Mouse (Mus musculus) T-cell, adult 2 months (primary cell): ENCODE measurements around the gene Spocd1.

Experiments
- DNase-seq: peaks from one replicate; pipeline ENCODE4 v3.0.0; 2022; ENCODE audit warnings: low spot score

Spocd1 gene

DNA sequence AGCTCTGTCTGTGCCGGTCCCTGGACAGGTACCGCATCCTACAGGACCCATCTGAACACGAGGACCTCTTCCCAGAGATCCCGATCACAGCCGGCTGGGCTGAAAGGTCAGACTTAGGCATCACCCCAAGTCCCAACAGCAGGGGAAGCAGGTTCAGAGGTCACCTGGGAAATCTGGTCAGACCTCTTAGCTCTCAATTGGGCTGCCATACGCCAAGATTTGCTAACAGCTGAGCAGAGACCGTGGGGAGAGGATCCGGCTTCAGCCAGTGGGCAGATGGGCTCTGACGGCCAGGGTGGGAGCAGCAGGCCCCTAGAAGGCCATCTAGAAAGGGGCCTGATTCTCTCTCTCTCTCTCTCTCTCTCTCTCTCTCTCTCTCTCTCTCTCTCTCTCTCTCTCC is 45.2 kb downstream of the Spocd1 start:
- DNase-seq, result no peak

DNA sequence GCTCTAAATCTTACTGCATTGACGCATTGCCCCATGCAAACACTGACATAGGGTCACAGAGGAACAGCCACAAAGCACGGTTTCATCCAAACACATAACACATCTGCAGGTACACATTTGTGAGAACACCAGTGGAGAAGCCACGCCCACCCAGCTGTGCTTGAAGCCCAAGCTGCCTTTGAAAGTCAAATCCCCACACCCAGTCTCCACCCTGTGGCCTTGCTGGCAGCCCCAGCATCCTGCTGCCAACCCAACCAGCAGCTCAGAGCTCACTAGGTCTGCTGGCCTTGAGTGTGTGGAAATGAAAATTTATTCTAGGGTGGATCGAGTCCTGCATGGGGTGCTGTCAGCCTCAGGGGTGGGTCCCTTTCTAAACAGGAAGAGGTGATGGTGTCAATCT is 48.2 kb downstream of the Spocd1 start:
- DNase-seq, result no peak

- DNase-seq, result no peak
Measured at GRCm38 (mm10) chr4:129978227-129978626, 49.2 kb downstream of the Spocd1 start.

DNA sequence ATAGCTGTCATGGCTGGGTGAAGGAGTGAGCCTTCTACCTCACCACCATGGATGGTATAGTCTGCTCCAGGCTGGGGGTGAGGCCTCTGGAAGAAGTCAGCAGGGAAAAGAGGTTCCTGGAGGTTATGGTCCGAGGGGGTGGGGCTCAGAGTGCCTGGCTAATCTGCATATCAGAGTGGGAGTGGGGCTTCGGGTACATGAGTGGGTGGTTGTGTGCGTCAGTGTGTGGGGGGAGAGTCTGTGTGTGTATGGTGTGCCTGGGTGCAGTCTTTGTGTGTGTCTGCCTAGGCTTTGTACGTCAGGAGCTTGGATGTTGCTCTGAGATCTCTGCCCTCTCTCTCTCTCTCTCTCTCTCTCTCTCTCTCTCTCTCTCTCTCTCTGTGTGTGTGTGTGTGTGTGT is 49.9 kb downstream of the Spocd1 start:
- DNase-seq, result no peak

DNA sequence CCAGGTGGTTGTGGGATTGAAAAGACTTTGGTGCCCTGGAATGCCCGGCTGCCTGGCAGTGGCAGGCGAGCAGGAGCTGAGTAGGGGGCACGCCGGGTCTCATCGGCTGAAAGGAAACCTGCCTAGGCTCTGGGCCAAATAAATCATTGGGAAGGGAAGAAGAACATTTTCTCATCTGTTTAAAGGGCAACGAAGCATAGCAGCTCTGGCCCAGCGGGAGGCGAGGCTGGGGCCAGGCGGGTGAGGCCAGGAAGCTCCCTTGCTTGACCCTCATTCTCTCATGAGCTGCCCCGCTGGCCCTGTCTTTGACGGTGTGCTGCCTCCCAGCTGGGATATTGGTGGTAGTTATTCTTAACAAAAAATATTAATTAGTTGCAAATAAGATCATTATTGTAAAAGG is 52.6 kb downstream of the Spocd1 start:
- no peak for DNase-seq

DNA sequence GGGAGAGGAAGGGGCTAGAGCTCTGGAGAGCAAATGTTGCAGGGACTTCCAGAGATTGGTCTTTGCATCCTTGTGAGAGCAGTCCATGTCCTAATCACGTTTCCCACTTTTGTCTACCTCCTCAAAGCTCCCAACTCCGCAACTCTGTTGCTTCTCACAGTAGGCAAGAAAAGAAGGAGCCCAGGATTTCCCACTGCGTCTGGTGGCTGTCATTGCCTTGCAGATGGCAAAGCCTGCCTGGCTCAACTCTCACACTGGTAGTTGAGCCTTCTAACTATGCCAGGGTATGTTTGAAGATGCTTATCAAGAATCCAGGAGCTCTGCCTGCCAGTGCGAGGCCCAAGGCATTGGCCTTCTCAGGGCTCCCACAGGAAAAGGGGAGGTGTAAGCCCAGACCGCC is 54.0 kb downstream of the Spocd1 start:
- DNase-seq, result no peak

- DNase-seq, result no peak
Measured at GRCm38 (mm10) chr4:129983764-129984420, 54.8 kb downstream of the Spocd1 start.

DNA sequence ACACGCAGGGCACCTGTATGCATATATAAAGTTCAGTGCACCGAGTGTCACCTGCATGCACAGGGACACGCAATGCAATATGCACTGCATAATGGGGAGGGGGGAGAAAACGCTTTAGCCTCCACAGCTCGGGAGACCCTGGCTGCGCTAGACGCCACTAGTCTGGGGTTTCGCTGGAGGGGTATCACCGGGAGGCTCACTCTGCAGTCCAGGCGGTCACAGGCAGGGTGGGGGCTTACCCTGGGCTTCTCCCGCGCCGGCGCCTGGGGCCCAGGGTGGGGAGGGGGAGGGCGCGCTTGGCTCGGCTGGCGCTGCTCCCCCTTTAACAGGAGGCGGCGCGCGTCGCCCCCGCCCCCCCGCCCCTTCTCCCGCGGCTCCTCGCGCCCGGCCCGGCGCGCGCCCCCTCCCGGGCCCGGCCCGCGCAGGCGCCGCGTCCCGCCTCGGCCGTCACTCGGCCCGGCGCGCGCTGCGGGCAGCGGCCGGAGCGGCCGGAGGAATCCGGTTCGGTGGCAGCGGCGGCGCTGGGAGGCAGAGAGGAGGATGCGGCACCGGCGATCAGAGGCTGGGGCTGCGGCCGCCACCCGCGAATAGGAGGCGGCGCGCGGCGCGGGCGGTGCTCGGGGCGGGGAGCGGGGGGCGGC is 55.5 kb downstream of the Spocd1 start, which contains the start of gene Adgrb2:
TSS of gene Adgrb2 (plus strand) at position 450 of the 641 bp plus-strand sequence.
- no peak for DNase-seq

DNA sequence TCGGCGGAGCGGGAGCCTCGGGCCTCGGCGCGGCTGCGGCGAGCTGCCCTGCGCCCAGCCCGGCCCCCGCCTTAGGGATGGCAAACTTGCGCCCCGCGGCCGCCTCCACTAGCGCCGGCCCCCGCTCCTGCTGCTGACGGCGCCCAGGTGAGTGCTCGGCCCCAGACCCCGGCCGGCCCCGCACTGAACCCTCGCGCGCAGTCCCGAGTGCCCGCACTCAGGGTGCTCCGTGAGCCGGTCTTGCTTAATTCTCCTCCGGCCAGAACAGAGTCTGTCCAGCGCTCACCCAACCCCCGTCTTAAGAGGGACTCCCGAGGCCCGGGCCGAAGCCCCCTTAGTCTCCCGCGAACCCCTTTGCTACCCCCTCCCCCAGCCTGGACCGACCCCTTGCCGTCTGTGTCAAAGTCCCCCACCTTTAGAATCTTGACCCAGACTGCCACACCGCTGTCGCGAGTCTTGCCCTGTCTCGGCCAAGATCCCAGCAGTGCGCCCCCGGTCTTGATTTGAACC is 56.2 kb downstream of the Spocd1 start:
- no peak for DNase-seq

DNA sequence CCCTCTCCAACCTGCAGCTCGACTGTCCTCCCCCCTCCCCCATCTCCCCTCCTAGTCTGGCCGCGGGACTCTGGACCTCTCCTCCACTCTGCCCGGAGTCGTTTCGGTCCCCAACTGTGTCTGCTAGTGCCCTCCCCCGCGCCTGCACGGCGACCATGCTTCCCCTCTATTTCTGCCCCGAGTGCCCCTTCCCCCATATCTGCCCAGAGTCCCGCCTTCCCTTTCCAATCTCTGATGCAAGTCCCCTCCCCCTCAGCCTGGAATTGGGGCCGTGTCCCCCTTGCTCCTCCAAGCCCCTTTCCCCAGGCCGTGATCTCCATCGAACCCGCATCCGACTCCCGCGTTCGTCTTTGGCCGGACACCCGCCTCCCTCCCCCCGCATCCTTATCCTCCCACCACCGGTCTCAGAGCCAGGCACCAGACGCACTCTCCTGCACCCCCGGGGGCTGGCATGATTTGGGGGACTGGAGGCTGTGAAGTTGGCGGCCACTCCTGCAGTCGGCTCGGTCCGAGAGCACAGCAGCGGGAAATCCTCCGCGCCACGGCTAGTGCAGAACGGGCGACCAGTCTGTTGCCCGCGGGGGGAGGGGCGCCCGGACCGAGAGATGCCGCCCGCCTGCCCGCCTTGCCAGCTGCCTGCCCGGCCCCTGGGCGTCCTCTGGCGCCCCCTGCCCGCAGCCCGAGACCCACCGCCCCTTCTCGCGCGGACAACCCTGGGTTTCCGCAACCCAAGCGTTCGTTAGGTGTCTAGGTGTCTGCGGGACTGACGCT is 56.8 kb downstream of the Spocd1 start:
- peak; percentile 20 for DNase-seq

DNA sequence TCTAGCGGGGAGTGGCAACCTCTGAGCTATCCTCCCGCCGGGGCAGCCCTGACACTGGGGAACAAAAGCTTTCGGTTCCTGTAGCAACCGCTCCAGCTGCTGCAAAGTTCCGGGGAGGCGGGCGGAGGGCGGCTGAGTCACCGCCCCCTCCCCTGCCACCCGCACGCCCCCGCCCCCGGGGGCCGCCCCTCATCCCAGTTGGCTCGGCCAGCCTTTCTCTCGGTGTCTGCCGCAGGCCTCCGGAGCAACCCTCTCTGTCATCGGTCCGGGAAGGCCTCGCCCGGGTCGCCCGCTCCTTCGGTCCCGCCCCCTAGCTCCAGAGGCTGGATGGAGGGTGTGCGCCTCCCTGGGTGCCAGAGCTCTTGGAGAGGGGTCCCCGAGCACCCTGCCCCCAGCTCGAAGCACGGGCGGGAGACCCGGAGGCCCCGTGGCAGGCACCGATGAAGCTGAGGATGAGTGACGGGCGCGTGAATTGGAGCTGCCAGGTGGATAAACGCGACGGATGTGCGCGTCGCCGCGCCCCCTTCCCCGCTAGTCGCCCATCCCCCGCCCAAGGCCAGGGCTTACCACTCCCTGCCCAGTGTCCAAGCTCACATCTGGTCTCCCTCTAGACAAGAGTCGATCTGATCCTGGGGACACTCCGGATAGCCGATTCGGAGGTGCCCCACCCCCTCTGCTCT is 58.9 kb downstream of the Spocd1 start:
- peak; percentile 37 for DNase-seq

DNA sequence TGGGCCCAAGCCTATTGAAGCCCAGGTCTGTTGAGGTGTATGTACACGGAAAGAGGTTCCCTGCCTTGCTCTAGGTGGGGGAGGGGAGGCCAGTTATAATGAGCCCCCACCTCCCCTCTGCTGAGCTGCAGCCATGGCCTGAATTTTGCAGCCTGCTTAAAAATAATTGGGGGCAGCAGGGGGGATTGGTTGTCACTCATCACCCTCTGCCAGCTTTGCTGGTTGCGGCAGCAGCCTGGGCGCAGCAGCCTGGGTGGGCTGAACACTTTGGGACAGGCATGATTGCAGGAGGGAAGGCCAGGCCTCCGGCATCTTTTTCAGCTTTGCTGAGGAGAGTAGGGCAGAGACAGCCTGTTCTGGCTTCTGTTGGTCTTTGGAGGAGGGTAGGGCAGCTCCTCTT is 60.9 kb downstream of the Spocd1 start:
- no peak for DNase-seq

GRCm38 (mm10) chr4:129992720-129993119 is 63.7 kb downstream of the Spocd1 start:
- no peak for DNase-seq

- DNase-seq, result no peak
Measured at GRCm38 (mm10) chr4:129993213-129993612, 64.2 kb downstream of the Spocd1 start.

DNA sequence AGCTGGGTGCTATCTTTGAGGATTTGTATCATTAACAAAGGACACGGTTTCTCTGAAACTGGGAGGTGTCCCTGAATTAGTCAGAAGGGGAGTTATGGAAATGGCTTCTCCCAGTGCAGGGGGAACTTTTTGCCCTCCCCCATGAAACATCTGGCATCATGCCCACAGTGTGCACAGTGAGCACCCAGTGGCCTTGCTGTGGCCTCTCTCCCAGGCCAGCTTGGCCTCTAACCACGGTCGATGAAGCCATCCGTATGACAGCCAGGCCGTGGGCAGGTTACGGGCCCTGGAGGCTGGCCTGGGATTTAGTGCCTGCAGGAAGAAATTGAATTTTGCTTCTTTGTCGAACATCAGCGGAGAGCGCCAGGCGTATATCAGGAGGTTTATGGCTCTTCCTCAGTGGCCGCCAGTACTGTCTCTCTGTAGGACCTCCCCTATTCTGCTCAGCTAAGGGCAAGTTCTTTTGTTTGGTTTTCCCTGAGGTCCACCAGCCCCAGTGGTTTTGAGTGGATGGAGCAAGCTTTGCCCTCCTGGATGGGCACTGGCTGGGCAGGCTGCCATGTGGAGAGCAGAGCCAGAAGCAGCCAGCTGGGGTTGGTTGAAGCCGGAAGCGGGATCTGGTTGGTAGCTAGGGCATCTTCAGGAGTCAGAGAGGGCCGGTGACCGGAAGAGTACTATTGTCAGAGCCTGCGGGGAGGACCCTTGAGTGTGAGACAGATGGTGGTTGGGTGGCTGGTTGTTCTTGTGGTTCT is 65.1 kb downstream of the Spocd1 start:
- no peak for DNase-seq

DNA sequence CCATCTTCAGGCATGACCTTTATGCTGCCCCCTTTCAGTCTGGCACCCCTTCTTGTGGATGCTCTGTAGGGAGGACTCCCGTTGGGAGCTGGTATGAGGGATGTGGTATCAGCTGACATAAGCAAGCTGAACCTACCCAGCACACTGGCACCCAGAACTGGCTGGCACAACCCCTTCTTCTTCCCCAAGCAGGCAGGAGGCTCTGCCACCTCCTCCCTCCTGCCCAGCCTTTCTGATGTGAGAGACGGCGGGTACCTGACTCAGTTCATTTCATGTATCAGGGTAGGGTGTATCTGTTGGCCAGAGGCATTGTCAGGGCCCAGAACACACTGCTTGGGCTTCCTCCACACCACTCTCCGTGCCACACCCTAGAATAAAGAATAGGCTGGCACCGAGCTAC is 65.7 kb downstream of the Spocd1 start:
- no peak for DNase-seq

- DNase-seq, result no peak
Measured at GRCm38 (mm10) chr4:129995255-129995654, 66.2 kb downstream of the Spocd1 start.

DNA sequence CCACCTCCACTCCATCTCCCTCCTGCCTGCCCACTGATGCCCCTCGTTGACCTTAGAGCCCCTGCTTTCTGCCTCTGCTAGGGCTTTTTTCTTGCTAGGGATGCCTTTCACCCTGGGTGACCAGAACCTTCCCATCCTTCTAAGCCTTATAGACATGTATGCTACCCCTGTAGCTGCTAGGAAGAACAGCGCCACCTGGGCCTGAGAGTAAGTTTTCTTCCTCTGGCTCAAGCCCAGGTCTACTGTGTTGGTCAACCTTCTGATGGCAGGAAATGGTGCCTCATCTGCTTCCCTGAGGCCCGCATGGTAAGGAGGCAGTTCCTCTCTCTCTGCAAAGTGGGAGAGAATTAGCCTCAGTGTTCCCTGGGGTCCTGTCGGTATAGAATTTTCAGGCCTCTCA is 67.0 kb downstream of the Spocd1 start:
- DNase-seq, result no peak

DNA sequence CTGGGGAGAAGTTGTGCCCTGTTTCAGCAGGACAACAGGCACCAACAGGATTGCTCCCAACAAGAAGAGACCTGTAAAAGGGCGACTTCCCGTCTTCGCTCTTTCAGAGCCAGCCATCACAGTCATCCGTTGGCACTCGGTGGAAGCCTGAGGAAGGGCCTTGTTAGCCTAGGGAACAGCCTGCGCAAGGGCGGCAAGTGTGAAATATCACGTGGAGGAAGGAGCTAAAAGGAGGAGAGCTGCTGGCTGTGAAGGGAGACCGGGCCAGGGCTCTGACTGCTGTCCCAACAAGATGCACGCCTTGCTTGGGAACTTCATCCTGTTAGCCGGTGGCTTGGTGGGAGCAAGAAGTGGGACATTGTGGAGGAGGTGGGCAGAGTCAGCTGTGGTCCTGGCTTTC is 69.1 kb downstream of the Spocd1 start:
- DNase-seq, result no peak

- no peak for DNase-seq
Measured at GRCm38 (mm10) chr4:130001710-130002109, 72.7 kb downstream of the Spocd1 start.

GRCm38 (mm10) chr4:130002157-130002556 is 73.1 kb downstream of the Spocd1 start:
- DNase-seq, result no peak

DNA sequence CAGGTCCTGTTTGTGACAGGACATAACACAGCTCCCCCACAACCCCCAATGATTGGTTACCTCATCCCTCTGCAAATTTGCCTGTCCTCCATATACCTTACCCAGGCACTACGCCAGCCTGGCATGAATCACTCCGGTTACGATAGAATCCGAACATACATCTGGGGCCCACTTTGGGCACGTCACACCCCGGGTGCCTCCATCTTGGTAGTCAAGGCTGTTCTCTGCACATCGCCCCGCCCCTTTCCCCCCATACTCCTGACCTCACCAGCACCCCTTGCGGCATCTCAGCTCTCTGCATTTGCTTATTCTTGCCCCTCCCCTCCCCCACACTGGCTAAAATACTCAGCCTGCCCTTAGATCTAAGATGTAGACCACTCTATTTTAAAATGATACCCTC is 76.5 kb downstream of the Spocd1 start:
- DNase-seq, result no peak
